Mouse (Mus musculus) MEL (cell line): Measurements from ENCODE around the gene Gja1.

Experiments
- CTCF ChIP-seq, 3 experiments: IDR thresholded peaks in 2 of 3; conservative IDR thresholded peaks in 1 of 3; 2 replicates each; pipeline ENCODE4 v1.5.1; 2011 to 2012; ENCODE audit warnings: low read length in 3 of 3, low read depth in 2 of 3, mild to moderate bottlenecking in 2 of 3, improper control_type of control experiment in 1 of 3, inconsistent platforms in 1 of 3, mixed read lengths in 1 of 3, moderate library complexity in 1 of 3; ENCODE audit not compliant: control insufficient read depth in 1 of 3, insufficient read depth in 1 of 3, poor library complexity in 1 of 3, severe bottlenecking in 1 of 3
- ELF1 ChIP-seq: IDR thresholded peaks from 2 replicates; pipeline ENCODE4 v1.6.1; 2014; ENCODE audit warnings: low read depth, mild to moderate bottlenecking, inconsistent platforms, low read length, improper control_type of control experiment, moderate library complexity
- EP300 ChIP-seq, 2 experiments: IDR thresholded peaks; 2 replicates each; pipeline ENCODE4 v1.6.1; 2011; ENCODE audit warnings: improper control_type of control experiment in 2 of 2, low read length in 2 of 2, low read depth in 1 of 2, mild to moderate bottlenecking in 1 of 2
- GATA1 ChIP-seq: IDR thresholded peaks from 2 replicates; pipeline ENCODE4 v1.6.1; 2011; ENCODE audit warnings: low read depth, low read length, improper control_type of control experiment
- HCFC1 ChIP-seq: IDR thresholded peaks from 2 replicates; pipeline ENCODE4 v1.6.1; 2012; ENCODE audit warnings: low read depth, mild to moderate bottlenecking, inconsistent platforms, low read length, improper control_type of control experiment, moderate library complexity
- JUND ChIP-seq: IDR thresholded peaks from 2 replicates; pipeline ENCODE4 v1.6.1; 2011; ENCODE audit warnings: low read depth, mild to moderate bottlenecking, improper control_type of control experiment, low read length
- MYC ChIP-seq: IDR thresholded peaks from 2 replicates; pipeline ENCODE4 v1.6.1; 2011; ENCODE audit warnings: low read depth, mild to moderate bottlenecking, low read length, improper control_type of control experiment, moderate library complexity
- POLR2A ChIP-seq, 2 experiments: IDR thresholded peaks; 2 replicates each; pipeline ENCODE4 v1.6.1; 2011 to 2012; ENCODE audit warnings: low read length in 2 of 2, mild to moderate bottlenecking in 2 of 2, control low read depth in 1 of 2, improper control_type of control experiment in 1 of 2, low read depth in 1 of 2, moderate library complexity in 1 of 2; ENCODE audit not compliant: control insufficient read depth in 1 of 2, insufficient read depth in 1 of 2, poor library complexity in 1 of 2
- POLR2AphosphoS2 ChIP-seq: IDR thresholded peaks from 2 replicates; pipeline ENCODE4 v1.6.1; 2011; ENCODE audit warnings: low read length, improper control_type of control experiment
- RCOR1 ChIP-seq: IDR thresholded peaks from 2 replicates; pipeline ENCODE4 v1.6.1; 2012; ENCODE audit warnings: low read depth, mild to moderate bottlenecking, inconsistent platforms, low read length, improper control_type of control experiment
- TCF12 ChIP-seq: IDR thresholded peaks from 2 replicates; pipeline ENCODE4 v1.6.1; 2014; ENCODE audit warnings: low read depth, mild to moderate bottlenecking, inconsistent platforms, low read length, improper control_type of control experiment, moderate library complexity
- USF2 ChIP-seq, 2 experiments: IDR thresholded peaks; 2 replicates each; pipeline ENCODE4 v1.6.1; 2011 to 2012; ENCODE audit warnings: improper control_type of control experiment in 2 of 2, low read length in 2 of 2, borderline replicate concordance in 1 of 2, inconsistent platforms in 1 of 2, low read depth in 1 of 2, mild to moderate bottlenecking in 1 of 2; ENCODE audit not compliant: insufficient read depth in 1 of 2
- ZMIZ1 ChIP-seq: IDR thresholded peaks from 2 replicates; pipeline ENCODE4 v1.6.1; 2012; ENCODE audit warnings: low read depth, mild to moderate bottlenecking, inconsistent platforms, low read length, improper control_type of control experiment, moderate library complexity

DNA sequence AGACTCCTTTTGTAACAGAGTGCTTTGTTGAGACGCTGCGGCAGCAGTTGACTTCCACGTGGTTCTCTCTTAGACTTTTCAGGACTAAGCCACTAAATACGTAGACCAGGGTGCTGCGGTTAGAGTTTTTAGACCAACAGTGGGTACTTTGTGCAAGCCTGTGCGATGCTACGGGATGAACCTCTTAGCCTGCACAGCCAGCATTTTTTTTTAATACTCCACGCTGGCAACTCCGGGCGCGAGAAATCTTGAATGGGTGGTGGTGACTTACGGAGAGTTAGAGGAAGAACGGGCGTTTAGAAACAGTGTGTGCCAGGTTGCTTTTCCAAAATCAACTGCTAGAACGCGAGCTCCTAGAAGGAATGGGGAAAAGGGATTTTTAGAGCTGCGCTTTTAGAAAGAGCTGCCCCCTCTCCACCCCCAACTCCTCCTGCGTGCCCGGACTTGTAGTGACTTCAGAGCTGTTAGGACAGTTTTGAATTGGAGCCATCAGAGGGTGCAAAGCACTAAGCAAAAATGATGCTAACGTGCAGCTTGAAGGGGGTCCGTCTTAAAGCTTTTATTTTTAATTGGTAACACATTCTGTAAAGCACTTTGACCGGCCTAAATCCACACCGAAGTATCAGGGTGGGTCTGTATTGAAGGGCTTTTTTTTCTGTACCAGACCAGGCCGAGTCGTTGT is 977 bp downstream of the Gja1 start:
- TF ChIP-seq CTCF (IDR thresholded peaks at IDR 0.05 in 2 of 3, conservative IDR thresholded peaks at IDR 0.05 in 1 of 3; ENCODE audit: control insufficient read depth in 1 of 3, insufficient read depth in 1 of 3, low read depth in 2 of 3, low read length in 3 of 3, poor library complexity in 1 of 3, severe bottlenecking in 1 of 3) (no peak), ELF1 (no peak), POLR2A (IDR thresholded peaks at IDR 0.05; ENCODE audit: control insufficient read depth in 1 of 2, insufficient read depth in 1 of 2, low read depth in 1 of 2, low read length in 2 of 2, poor library complexity in 1 of 2) (0 out of 4 replicates have a peak, but pooled peaks of 1 of the 2 experiments have one; percentile 24), TCF12 (no peak), EP300 (IDR thresholded peaks at IDR 0.05; ENCODE audit: low read depth in 1 of 2, low read length in 2 of 2) (no peak), MYC (no peak), POLR2AphosphoS2 (no peak), ZMIZ1 (no peak), JUND (no peak), RCOR1 (no peak), USF2 (IDR thresholded peaks at IDR 0.05; ENCODE audit: borderline replicate concordance in 1 of 2, insufficient read depth in 1 of 2, low read depth in 1 of 2, low read length in 2 of 2) (no peak), HCFC1 (no peak), GATA1 (no peak)
